Mouse (Mus musculus) midbrain, embryonic 15.5 days (tissue): ENCODE results near the gene Mrpl20. TPM values are rescaled to one million over a fixed set of nuclear protein-coding genes. Genes with fewer than 3 reads are reported as not detected.

ENCODE experiments used
- ATAC-seq: fragments of 200-750 bp; cut with Nextera tagmentation; replicated peaks from 2 replicates; pipeline ENCODE4 v1.8.0; 2017; ENCODE audit warnings: moderate TSS enrichment
- H3K27ac ChIP-seq: fragments of 300-500 bp; sonication (generic); 2 replicates; pipeline ENCODE4 v1.5.1; 2015; ENCODE audit warnings: mild to moderate bottlenecking, inconsistent platforms
- H3K27me3 ChIP-seq: fragments of 300-500 bp; sonication (generic); replicated peaks from 2 replicates; pipeline ENCODE4 v1.6.1; 2015; ENCODE audit warnings: inconsistent platforms
- H3K36me3 ChIP-seq: fragments of 300-500 bp; sonication (generic); replicated peaks from 2 replicates; pipeline ENCODE4 v1.6.1; 2015; ENCODE audit warnings: inconsistent platforms
- H3K4me1 ChIP-seq: fragments of 300-500 bp; sonication (generic); 2 replicates; pipeline ENCODE4 v1.6.1; 2015; ENCODE audit warnings: inconsistent platforms
- H3K4me2 ChIP-seq: fragments of 300-500 bp; sonication (generic); 2 replicates; pipeline ENCODE4 v1.6.1; 2015; ENCODE audit warnings: inconsistent platforms, mild to moderate bottlenecking, moderate library complexity
- H3K4me3 ChIP-seq: fragments of 300-500 bp; sonication (generic); 2 replicates; pipeline ENCODE4 v1.5.1; 2015; ENCODE audit warnings: mild to moderate bottlenecking, inconsistent platforms
- H3K9ac ChIP-seq: fragments of 300-500 bp; sonication (generic); 2 replicates; pipeline ENCODE4 v1.6.1; 2015; ENCODE audit warnings: mild to moderate bottlenecking, inconsistent platforms
- H3K9me3 ChIP-seq: fragments of 300-500 bp; sonication (generic); 2 replicates; pipeline ENCODE4 v1.6.1; 2016; ENCODE audit warnings: inconsistent platforms
- WGBS: fragments of 180-500 bp; shearing (Covaris S2); methylation state at CpG from one replicate; pipeline ENCODE4 v1.1.7; 2015; ENCODE audit warnings: mixed read lengths; 5-methylcytosine and 5-hydroxymethylcytosine counted together
- polyA plus RNA-seq: library from polyadenylated mRNA; unstranded; fragments of >200 nt; fragmentation: Nextera tagmentation; extraction: Ambion mirVana; gene quantifications from 2 replicates; pipeline ENCODE4 v1.2.1, GENCODE M21; 2015

Mrpl20 gene
- polyA plus RNA-seq, 1 experiment from 2014 or later, result 242 TPM

- peaks cover 20% of the 10 kb centered on the region for H3K27me3 ChIP-seq
- 31% methylated on average over 5 of the region's 5 CpGs for WGBS
- H3K9ac ChIP-seq, result peak overlapping the region; percentile 33
- ATAC-seq, result no peak
- H3K4me2 ChIP-seq, result peak overlapping the region; percentile 80
- no peaks in the 10 kb centered on the region for H3K36me3 ChIP-seq
- H3K4me1 ChIP-seq, result peaks cover 37% of the 10 kb centered on the region
- H3K27ac ChIP-seq, result no peak overlapping the region
- H3K4me3 ChIP-seq, result peak overlapping the region; percentile 44
- H3K9me3 ChIP-seq, result no peaks in the 10 kb centered on the region
Observed at GRCm38 (mm10) chr4:155773335-155774078, 29.2 kb upstream of the Mrpl20 start.

DNA sequence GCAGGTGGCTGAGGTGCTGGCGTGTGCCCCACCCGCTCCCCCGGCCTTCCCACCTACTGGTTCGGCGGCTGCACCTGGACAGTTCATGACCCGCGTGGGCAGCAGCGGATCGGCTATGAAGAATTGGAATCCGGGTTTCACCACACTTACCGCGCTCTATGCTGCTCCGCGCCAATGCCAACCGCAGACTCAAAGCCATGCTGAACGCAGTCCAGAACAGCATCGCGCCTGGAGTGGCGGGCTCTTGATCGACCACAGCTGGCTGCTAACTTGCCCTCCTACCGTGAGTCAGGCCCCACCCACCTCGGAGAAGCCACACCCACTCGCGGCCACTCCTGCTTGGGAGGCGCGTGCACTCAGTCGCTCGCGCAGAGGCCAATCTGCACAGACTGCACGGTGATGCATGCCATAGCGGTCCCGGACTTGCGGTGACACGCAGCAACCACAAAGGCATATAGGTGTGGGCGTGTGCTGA is 28.4 kb upstream of the Mrpl20 start, which contains the start of gene Vwa1:
Gene Vwa1, minus strand, starts transcription at position 419 of the 475 bp plus-strand sequence.
- Histone ChIP-seq H3K4me3 (peak within 1 kb of the TSS; percentile 44), H3K4me2 (peak within 1 kb of the TSS; percentile 80), H3K27me3 (peaks cover 20% of the 10 kb centered on the region), H3K27ac (peak within 1 kb of the TSS; percentile 65), H3K9ac (peak within 1 kb of the TSS; percentile 33), H3K4me1 (peaks cover 36% of the 10 kb centered on the region), H3K36me3 (no peaks in the 10 kb centered on the region), H3K9me3 (no peaks in the 10 kb centered on the region)
- WGBS, result under 1% methylated on average over 35 of the region's 35 CpGs
- ATAC-seq, result peak; percentile 84

DNA sequence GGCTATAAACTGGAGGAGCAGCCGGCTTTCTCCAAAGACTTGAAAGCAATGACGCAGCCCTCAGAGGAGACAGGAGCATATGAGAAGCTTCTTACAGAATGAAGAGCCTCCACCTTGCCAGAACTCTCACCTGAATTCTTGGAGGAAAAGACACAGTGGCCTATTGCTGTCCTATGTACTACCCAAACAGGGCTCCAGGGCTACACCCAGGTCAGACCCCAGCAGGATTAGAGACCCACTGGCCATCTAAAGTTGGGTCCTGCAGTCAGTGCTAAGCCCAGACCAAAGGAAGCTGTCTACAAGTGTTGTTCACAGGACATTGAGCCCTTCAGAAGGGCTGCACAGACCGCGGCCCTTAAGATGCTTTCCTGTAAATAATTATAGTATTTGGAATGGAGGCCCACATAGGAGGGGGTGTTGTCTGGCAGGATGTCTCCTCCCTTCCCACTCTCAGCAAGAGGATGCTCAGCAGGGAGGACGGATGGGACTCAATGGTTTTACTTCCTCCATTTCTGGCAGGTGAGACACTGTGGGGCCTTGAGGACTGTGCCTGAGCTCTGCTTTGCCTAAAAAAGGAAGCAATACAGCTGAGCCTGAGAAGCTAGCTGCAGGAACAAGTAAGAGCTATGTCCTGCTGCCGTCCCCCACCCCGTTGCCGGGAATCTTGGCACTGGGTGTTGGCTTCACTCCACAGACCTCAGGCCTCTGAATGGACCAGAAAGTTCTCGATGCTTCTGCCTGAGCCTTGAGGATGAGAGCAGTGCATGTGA is 27.5 kb upstream of the Mrpl20 start:
- Histone ChIP-seq H3K36me3 (no peaks in the 10 kb centered on the region), H3K27me3 (peaks cover 20% of the 10 kb centered on the region), H3K27ac (peak overlapping the region; percentile 65), H3K9me3 (no peaks in the 10 kb centered on the region), H3K4me1 (peaks cover 28% of the 10 kb centered on the region), H3K4me2 (peak overlapping the region; percentile 80), H3K4me3 (peak overlapping the region; percentile 44), H3K9ac (peak overlapping the region; percentile 33)
- peak; percentile 11; the same call in 1 of the 2 replicates for ATAC-seq
- WGBS, result 58% methylated on average over 9 of the region's 9 CpGs

DNA sequence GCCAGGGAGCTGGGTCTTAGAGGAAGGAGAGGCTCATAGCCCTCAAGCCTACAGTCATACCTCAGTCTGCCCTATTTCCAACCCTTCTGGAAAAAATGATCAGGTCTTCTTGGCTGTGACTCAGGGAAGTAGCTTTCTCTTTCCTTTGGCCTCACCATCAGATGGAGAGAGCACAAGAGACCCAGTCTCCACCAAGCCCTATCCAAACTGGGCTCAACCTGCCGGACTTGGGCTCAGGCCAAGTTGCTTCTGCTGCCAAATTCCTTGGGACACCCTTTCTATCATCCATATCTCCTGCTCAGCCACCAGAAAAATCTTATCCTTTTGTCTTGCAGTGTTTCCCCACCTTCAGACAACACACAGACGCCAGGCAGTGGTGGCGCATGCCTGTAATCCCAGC is 26.8 kb upstream of the Mrpl20 start:
- H3K27me3 ChIP-seq, result peaks cover 20% of the 10 kb centered on the region
- 0 out of 2 replicates have a peak overlapping the region, but pooled peaks have one; percentile 33 for H3K9ac ChIP-seq
- H3K4me1 ChIP-seq, result peaks cover 21% of the 10 kb centered on the region
- WGBS, result 83% methylated on average over 3 of the region's 3 CpGs
- H3K27ac ChIP-seq, result 0 out of 2 replicates have a peak overlapping the region, but pooled peaks have one; percentile 65
- H3K36me3 ChIP-seq, result no peaks in the 10 kb centered on the region
- no peak overlapping the region for H3K4me2 ChIP-seq
- no peak for ATAC-seq
- H3K9me3 ChIP-seq, result no peaks in the 10 kb centered on the region
- no peak overlapping the region for H3K4me3 ChIP-seq

DNA sequence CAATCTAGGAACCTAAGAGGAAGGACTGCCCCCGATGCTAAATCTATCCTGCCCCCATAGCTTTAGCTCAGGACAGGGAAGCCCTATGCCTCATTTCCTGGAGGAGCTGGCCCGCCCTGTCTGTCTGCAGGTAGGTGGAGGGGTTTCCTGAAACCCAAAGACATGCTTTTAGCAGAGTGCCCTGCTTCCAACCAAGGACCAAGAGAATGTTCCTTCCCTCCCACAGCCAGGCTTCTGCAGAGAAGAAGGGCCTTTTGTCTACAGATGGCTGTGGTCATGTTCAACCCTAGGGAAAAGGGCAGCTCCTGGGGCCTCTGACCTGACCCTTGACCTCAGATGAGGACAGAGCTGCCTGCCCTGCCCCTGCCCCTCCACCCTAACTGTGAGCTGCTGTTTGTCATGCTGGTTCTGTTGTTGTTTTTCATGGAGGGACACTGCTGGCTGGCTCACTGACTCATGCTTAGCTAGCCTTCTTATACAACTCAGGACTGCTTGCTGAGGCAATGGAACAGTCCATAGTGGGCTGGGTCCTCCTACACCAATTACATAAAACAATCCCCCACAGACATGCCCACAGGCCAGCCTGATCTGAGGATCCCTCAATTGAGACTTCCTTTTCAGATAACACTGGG is 25.9 kb upstream of the Mrpl20 start:
- ATAC-seq, result no peak
- no peaks in the 10 kb centered on the region for H3K36me3 ChIP-seq
- H3K9me3 ChIP-seq, result no peaks in the 10 kb centered on the region
- no peak overlapping the region for H3K4me3 ChIP-seq
- H3K4me1 ChIP-seq, result peaks cover 21% of the 10 kb centered on the region
- H3K9ac ChIP-seq, result no peak overlapping the region
- WGBS, result 33% methylated on average over 2 of the region's 2 CpGs
- H3K27me3 ChIP-seq, result peaks cover 17% of the 10 kb centered on the region
- H3K4me2 ChIP-seq, result no peak overlapping the region
- H3K27ac ChIP-seq, result peak overlapping the region; percentile 22; the same call in 1 of the 2 replicates

DNA sequence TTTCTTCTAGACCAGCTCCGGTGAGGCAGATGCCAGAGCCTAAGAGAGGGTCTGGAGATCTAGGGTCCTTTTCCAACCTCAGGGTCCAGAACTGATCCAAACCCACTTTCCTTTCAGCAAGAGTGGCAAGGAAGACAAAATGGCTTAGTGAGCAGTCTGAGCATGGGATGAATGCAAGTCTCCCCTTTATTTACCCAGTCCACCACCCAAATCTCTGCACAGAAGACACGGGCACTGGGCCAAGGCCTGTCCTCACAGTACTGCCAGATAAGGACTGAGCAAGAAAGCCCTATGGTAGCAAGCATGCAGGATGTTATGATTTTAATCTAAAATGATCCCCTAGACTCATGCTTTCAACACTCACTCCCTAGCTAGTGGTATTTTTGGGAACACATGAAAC is 24.9 kb upstream of the Mrpl20 start:
- H3K9ac ChIP-seq, result no peak overlapping the region
- WGBS, result 86% methylated on average over 2 of the region's 2 CpGs
- H3K4me1 ChIP-seq, result peaks cover 21% of the 10 kb centered on the region
- H3K27ac ChIP-seq, result no peak overlapping the region
- H3K27me3 ChIP-seq, result peaks cover 8% of the 10 kb centered on the region
- no peak overlapping the region for H3K4me3 ChIP-seq
- no peaks in the 10 kb centered on the region for H3K36me3 ChIP-seq
- ATAC-seq, result no peak
- no peak overlapping the region for H3K4me2 ChIP-seq
- H3K9me3 ChIP-seq, result no peaks in the 10 kb centered on the region

- no peaks in the 10 kb centered on the region for H3K9me3 ChIP-seq
- peaks cover 19% of the 10 kb centered on the region for H3K4me1 ChIP-seq
- ATAC-seq, result no peak
- no peak overlapping the region for H3K27ac ChIP-seq
- H3K36me3 ChIP-seq, result no peaks in the 10 kb centered on the region
- no peak overlapping the region for H3K4me3 ChIP-seq
- no peak overlapping the region for H3K9ac ChIP-seq
- H3K27me3 ChIP-seq, result no peaks in the 10 kb centered on the region; the same call in 1 of the 2 replicates
- H3K4me2 ChIP-seq, result no peak overlapping the region
- WGBS, result 75% methylated on average over 4 of the region's 4 CpGs
Observed at GRCm38 (mm10) chr4:155779498-155779897, 23.2 kb upstream of the Mrpl20 start.

DNA sequence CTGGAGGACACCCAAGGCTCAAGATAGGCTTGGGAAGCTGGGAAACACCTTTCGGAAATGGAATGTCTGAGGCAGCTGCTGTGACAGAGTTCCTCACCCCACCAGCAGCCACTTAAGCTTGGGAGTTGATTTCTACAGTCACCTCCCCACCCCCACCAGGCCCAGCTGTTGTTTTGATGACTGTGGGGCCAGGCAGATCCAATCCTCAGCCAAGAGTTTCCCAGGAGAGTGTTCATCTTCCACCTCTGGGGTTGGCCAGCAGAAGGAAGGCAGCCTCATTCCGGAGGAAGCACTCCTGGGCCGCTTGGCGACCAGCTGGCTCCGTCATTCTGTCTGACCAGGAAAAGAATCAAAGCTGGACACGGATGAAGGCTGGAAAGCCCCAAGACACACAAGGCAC is 21.8 kb upstream of the Mrpl20 start:
- 31% methylated on average over 6 of the region's 6 CpGs for WGBS

GRCm38 (mm10) chr4:155783486-155784080 is 19.1 kb upstream of the Mrpl20 start:
- H3K27me3 ChIP-seq, result no peaks in the 10 kb centered on the region
- peak; percentile 3 for ATAC-seq
- no peaks in the 10 kb centered on the region for H3K9me3 ChIP-seq
- peak overlapping the region; percentile 87 for H3K9ac ChIP-seq
- no peaks in the 10 kb centered on the region for H3K36me3 ChIP-seq
- 33% methylated on average over 16 of the region's 16 CpGs for WGBS
- peak overlapping the region; percentile 79 for H3K4me2 ChIP-seq
- peak overlapping the region; percentile 69 for H3K4me3 ChIP-seq
- H3K4me1 ChIP-seq, result peaks cover 17% of the 10 kb centered on the region
- H3K27ac ChIP-seq, result peak overlapping the region; percentile 95

More for the DNA sequence above, 21.8 kb upstream of the Mrpl20 start:
- ATAC-seq, result no peak
- H3K36me3 ChIP-seq, result no peaks in the 10 kb centered on the region
- H3K4me2 ChIP-seq, result no peak overlapping the region
- peaks cover 17% of the 10 kb centered on the region for H3K4me1 ChIP-seq
- H3K9ac ChIP-seq, result no peak overlapping the region
- no peaks in the 10 kb centered on the region for H3K27me3 ChIP-seq
- H3K9me3 ChIP-seq, result no peaks in the 10 kb centered on the region
- no peak overlapping the region for H3K4me3 ChIP-seq
- H3K27ac ChIP-seq, result no peak overlapping the region

GRCm38 (mm10) chr4:155784081-155784701 is 18.5 kb upstream of the Mrpl20 start:
- Histone ChIP-seq H3K9ac (peak overlapping the region; percentile 87), H3K27me3 (no peaks in the 10 kb centered on the region), H3K36me3 (no peaks in the 10 kb centered on the region), H3K4me1 (peaks cover 17% of the 10 kb centered on the region), H3K27ac (peak overlapping the region; percentile 95), H3K9me3 (no peaks in the 10 kb centered on the region), H3K4me3 (peak overlapping the region; percentile 69), H3K4me2 (peak overlapping the region; percentile 79)
- ATAC-seq, result peak; percentile 90
- WGBS, result under 1% methylated on average over 52 of the region's 52 CpGs

DNA sequence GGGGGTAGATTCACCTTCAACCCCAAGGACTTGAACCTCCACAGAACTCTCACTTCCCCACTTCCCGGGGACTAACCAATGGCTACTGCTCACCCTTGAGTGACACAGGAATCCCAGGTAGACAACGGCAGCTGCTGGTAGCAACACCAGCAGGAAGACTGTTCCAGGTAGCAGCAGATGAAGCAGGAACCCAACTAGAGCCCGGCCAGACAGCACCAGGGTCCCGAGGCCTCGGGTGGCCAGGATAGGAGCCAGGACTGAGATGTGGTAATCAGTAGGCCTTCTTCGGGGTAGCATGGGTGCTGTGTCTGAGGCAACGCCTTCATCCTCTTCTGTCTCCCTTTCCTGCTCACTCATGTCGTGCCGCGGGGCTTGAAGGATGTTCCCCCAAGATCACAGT is 17.4 kb upstream of the Mrpl20 start:
- no peak for ATAC-seq
- Histone ChIP-seq H3K27me3 (no peaks in the 10 kb centered on the region), H3K36me3 (no peaks in the 10 kb centered on the region), H3K4me2 (peak overlapping the region; percentile 79; the same call in 1 of the 2 replicates), H3K4me1 (peaks cover 17% of the 10 kb centered on the region), H3K9me3 (no peaks in the 10 kb centered on the region), H3K4me3 (no peak overlapping the region), H3K27ac (no peak overlapping the region), H3K9ac (no peak overlapping the region)
- 73% methylated on average over 10 of the region's 10 CpGs for WGBS
